Mouse (Mus musculus) hindbrain, embryonic 14.5 days (tissue): Measurements from ENCODE around the gene Gpx3. TPM values are rescaled to one million over a fixed set of nuclear protein-coding genes. Genes with fewer than 3 reads are reported as not detected.

Experiments used
- ATAC-seq: fragments of 200-750 bp; cut with Nextera tagmentation; 2 replicates; pipeline ENCODE4 v1.8.0; 2017; ENCODE audit warnings: moderate number of reproducible peaks, mild to moderate bottlenecking, moderate TSS enrichment, moderate library complexity; ENCODE audit not compliant: low FRiP score
- DNase-seq: peaks from one replicate; pipeline ENCODE4 v3.0.0-alpha.2; 2015; ENCODE audit warnings: low spot score
- H3K27ac ChIP-seq: fragments of 300-500 bp; sonication (generic); 2 replicates; pipeline ENCODE4 v1.5.1; 2014; ENCODE audit warnings: mild to moderate bottlenecking, moderate library complexity
- H3K27me3 ChIP-seq: fragments of 300-500 bp; sonication (generic); 2 replicates; pipeline ENCODE4 v1.6.1; 2014; ENCODE audit warnings: mild to moderate bottlenecking, low read length, mixed read lengths; ENCODE audit not compliant: control insufficient read depth, insufficient read depth
- H3K36me3 ChIP-seq: fragments of 300-500 bp; sonication (generic); replicated peaks from 2 replicates; pipeline ENCODE4 v1.6.1; 2014; ENCODE audit not compliant: control insufficient read depth, insufficient read depth
- H3K4me1 ChIP-seq: fragments of 300-500 bp; sonication (generic); replicated peaks from 2 replicates; pipeline ENCODE4 v1.6.1; 2014; ENCODE audit warnings: antibody characterized with exemption, low read length, mixed read lengths; ENCODE audit not compliant: control insufficient read depth, insufficient read depth
- H3K4me2 ChIP-seq: fragments of 300-500 bp; sonication (generic); replicated peaks from 2 replicates; pipeline ENCODE4 v1.6.1; 2014; ENCODE audit warnings: mild to moderate bottlenecking, moderate library complexity
- H3K4me3 ChIP-seq: fragments of 300-500 bp; sonication (generic); replicated peaks from 2 replicates; pipeline ENCODE4 v1.5.1; 2014; ENCODE audit warnings: mild to moderate bottlenecking, low read length
- H3K9ac ChIP-seq: fragments of 300-500 bp; sonication (generic); 2 replicates; pipeline ENCODE4 v1.6.1; 2014
- H3K9me3 ChIP-seq: fragments of 300-500 bp; sonication (generic); 2 replicates; pipeline ENCODE4 v1.6.1; 2016; ENCODE audit warnings: low read length; ENCODE audit not compliant: control insufficient read depth
- WGBS: fragments of 180-500 bp; shearing (Covaris S2); extraction: QIAGEN DNeasy Blood & Tissue Kit; methylation state at CpG from one replicate; pipeline ENCODE4 v1.1.7; 2014; 5-methylcytosine and 5-hydroxymethylcytosine counted together
- polyA plus RNA-seq: library from polyadenylated mRNA; unstranded; fragments of >200 nt; fragmentation: Nextera tagmentation; extraction: Ambion mirVana; gene quantifications from 2 replicates; pipeline ENCODE4 v1.2.1, GENCODE M21; 2014

Gene Gpx3
- polyA plus RNA-seq, 1 experiment from 2014 or later, result 73.6 TPM

DNA sequence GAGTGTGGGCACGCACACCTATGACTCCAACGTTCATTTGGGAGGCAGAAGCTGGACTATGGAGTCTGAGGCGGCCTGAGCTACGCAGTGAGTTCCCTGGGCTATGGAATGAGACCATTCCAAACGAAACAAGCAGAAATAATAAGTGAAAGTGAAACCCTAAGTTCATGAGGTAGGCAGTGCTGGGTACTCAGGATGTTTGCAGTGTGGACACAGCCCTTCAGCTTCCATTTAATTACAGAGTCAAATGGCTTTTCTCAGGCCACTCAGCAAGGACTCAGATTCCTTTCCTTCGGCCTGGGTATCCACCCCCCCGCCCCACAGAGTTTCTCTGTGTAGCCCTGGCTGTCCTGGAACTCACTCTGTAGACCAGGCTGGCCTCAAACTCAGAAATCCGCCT lies 27.5 kb downstream of the Gpx3 start:
- peaks cover 59% of the 10 kb centered on the region for H3K36me3 ChIP-seq
- ATAC-seq, result no peak

DNA sequence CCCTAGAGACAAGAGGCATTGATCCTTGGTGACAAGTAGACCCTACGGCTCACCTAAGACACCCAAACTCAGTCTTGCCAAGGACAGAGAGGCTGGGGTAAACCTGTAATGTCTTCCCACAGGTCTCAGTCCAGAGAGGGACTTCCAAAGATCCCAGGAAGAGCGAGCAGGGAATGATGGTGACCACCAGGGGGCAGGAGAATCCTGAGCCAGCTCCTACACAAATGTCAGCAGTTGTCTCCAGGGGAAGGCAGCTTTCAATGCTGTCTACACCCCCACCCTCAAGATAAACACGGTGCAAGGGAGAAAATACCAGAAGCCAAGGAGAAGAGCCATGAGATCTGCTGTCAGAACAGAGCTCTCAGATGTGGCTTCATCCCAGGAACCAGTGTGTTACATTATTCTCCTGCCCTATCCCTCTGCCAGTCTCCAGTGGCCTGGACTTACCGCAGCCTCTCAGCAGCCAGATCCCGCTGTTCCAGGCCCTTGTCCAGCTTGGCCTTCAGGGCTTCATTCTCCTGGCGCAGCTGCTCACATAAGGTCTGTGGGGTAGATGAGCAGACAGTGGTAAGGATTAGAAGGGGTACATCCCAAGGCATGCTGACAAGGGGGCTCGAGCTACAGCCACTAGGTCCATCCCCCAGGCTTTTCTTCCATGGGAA lies 28.2 kb downstream of the Gpx3 start:
- DNase-seq (peak; percentile 44), ATAC-seq (no peak)
- WGBS, result 67% methylated on average over 7 of the region's 7 CpGs
- Histone ChIP-seq H3K36me3 (peaks cover 59% of the 10 kb centered on the region), H3K4me1 (no peaks in the 10 kb centered on the region), H3K9me3 (no peaks in the 10 kb centered on the region), H3K27ac (no peak overlapping the region), H3K27me3 (no peaks in the 10 kb centered on the region), H3K9ac (no peak overlapping the region), H3K4me3 (no peak overlapping the region), H3K4me2 (no peak overlapping the region)

More for the DNA sequence above, 27.5 kb downstream of the Gpx3 start:
- H3K9ac ChIP-seq, result no peak overlapping the region
- H3K9me3 ChIP-seq, result no peaks in the 10 kb centered on the region
- no peak overlapping the region for H3K4me2 ChIP-seq
- H3K27ac ChIP-seq, result no peak overlapping the region
- H3K4me1 ChIP-seq, result no peaks in the 10 kb centered on the region
- no peak overlapping the region for H3K4me3 ChIP-seq
- WGBS, result 90% methylated on average over 8 of the region's 8 CpGs
- no peaks in the 10 kb centered on the region for H3K27me3 ChIP-seq
- DNase-seq, result no peak

DNA sequence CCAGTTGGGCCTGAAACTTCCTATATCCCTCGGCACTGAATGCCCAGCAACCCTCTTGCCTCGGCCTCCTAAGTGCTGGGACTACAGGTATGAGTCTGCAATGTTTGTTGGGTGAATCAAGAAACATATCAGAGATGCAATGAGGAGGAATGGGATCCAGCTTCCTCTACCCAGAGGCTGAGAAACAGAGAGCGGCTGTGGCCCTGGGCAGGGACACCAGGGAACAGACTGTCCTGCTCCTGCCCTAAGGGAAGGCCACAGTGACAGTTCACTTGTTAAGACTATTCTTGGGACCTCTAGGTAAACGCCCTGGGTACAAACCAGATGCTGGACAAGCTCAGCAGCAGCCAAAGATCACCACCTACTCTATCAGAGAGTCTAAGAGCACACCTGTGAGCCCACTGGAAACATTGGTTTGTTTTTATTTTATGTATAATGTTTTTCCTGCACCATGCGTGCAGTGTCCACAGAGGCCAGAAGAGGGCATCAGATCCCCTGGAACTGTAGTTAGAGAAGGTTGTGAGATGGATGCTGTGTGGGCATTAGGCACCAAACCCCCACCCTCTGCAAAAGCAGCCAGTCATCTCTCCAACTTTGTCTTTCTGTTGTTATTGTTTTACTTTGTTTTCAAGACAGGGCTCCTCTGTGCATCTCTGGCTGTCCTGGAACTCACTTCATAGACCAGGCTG lies 29.3 kb downstream of the Gpx3 start:
- Histone ChIP-seq H3K4me3 (no peak overlapping the region), H3K27ac (no peak overlapping the region), H3K36me3 (peaks cover 52% of the 10 kb centered on the region), H3K9ac (no peak overlapping the region), H3K4me1 (peaks cover 5% of the 10 kb centered on the region; the same call in 1 of the 2 replicates), H3K4me2 (no peak overlapping the region), H3K27me3 (no peaks in the 10 kb centered on the region), H3K9me3 (no peaks in the 10 kb centered on the region)
- ATAC-seq (no peak), DNase-seq (no peak)
- WGBS, result 63% methylated on average over 5 of the region's 5 CpGs

DNA sequence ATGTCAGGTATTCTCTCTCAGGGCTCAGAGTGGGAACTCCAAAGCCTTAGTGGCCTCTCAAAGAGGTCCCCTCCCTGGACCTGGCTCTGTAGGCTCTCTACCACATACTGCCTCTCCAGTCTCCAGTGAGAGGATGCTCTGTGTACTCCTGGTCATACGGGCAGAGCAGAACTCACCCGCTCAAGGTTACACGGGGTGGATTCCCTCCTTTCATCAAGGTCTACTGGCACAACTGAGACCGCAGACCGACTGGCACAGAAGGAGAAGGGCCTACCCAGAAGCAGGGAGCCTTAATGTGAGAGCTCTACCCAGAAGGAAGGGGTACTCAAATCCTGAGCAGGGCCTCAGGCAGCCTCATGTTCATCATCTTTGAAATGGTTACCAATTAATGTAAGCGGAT lies 30.3 kb downstream of the Gpx3 start:
- H3K27ac ChIP-seq, result no peak overlapping the region
- no peak for ATAC-seq
- 92% methylated on average over 6 of the region's 6 CpGs for WGBS
- no peaks in the 10 kb centered on the region for H3K27me3 ChIP-seq
- H3K9me3 ChIP-seq, result no peaks in the 10 kb centered on the region
- peaks cover 47% of the 10 kb centered on the region for H3K36me3 ChIP-seq
- peaks cover 5% of the 10 kb centered on the region; the same call in 1 of the 2 replicates for H3K4me1 ChIP-seq
- H3K9ac ChIP-seq, result no peak overlapping the region
- no peak overlapping the region for H3K4me2 ChIP-seq
- no peak overlapping the region for H3K4me3 ChIP-seq
- no peak for DNase-seq

DNA sequence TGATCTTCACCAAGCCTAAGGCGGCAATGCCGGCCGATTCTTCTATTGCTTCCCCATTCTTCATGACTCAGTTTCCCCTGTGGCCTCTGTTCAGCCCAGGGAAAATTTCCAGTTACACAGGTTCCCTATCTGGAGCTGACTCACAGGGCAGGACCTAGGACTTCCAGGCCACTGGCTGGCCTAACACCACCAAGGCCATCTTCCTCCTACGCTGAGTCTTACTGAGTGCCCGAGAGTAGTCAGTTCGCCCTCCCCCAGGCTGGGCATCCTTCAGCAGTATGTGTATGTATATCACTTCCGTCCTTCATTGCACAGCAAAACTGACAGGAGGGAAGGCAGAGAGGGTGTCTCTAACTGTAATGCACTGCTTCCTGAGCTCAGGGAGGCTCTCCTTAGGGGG lies 31.9 kb downstream of the Gpx3 start:
- 93% methylated on average over 7 of the region's 7 CpGs for WGBS
- Histone ChIP-seq H3K27me3 (no peaks in the 10 kb centered on the region), H3K9me3 (no peaks in the 10 kb centered on the region), H3K4me3 (no peak overlapping the region), H3K27ac (no peak overlapping the region), H3K4me1 (peaks cover 5% of the 10 kb centered on the region; the same call in 1 of the 2 replicates), H3K36me3 (peaks cover 42% of the 10 kb centered on the region), H3K4me2 (no peak overlapping the region), H3K9ac (no peak overlapping the region)
- ATAC-seq (no peak), DNase-seq (no peak)

DNA sequence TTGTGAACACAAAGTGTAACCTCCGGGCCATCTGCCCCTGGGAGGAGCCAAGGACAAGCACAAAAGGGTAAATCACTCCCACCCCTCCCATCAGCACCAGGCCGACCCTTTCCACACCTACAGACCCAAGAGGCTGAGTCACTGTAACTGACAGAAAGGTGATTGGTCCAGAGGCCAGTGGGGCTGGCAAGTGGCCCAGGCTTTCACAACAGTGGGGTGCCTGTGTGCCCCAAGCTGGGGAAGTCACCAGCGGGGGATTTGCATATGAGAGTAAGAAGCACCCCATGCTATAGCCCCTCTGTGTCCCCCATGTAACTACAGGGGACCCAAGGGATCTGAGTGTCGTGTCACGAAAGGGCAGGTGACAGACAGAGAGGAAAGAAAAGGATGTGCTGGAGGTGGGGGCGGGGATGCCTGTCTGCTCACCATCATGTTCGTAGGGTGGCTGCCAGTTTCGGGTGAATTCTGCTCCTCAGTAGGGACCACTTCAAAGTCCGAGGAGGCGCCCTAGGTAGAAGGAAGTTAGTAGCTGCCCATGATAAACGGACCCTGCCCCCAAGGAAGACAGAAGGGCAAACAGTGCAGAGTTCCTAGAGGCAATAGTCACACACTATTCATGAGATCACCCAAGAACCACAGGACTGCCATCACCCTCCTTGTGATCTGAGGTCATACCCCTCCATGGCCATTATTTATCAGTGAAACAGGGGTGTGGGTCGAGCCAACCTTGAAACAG lies 34.0 kb downstream of the Gpx3 start:
- H3K9ac ChIP-seq, result no peak overlapping the region
- no peak overlapping the region for H3K4me3 ChIP-seq
- DNase-seq (no peak), ATAC-seq (no peak)
- no peaks in the 10 kb centered on the region for H3K27me3 ChIP-seq
- H3K9me3 ChIP-seq, result no peaks in the 10 kb centered on the region
- H3K4me1 ChIP-seq, result peaks cover 5% of the 10 kb centered on the region; the same call in 1 of the 2 replicates
- H3K27ac ChIP-seq, result no peak overlapping the region
- H3K4me2 ChIP-seq, result no peak overlapping the region
- WGBS, result 35% methylated on average over 12 of the region's 12 CpGs
- peaks cover 25% of the 10 kb centered on the region for H3K36me3 ChIP-seq

DNA sequence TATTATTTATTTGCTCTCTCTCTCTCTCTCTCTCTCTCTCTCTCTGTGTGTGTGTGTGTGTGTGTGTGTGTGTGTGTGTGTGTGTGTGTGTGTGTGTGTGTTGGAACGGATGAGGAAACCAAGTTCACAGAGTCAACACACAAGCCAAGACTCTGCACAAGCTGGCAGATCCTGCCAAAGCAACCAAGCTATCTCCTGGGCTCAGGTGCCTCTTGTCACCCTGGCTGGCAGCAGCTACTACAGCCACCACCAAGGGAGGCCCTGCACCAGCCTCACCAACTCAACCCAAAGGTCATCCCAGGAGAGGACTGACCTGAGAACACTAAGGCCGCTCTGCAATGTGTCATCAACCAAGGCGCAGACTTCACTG lies 34.5 kb downstream of the Gpx3 start:
- Histone ChIP-seq H3K4me3 (no peak overlapping the region), H3K4me1 (peaks cover 5% of the 10 kb centered on the region; the same call in 1 of the 2 replicates), H3K9me3 (no peaks in the 10 kb centered on the region), H3K27ac (no peak overlapping the region), H3K9ac (no peak overlapping the region), H3K4me2 (no peak overlapping the region), H3K36me3 (peaks cover 25% of the 10 kb centered on the region), H3K27me3 (no peaks in the 10 kb centered on the region)
- 94% methylated on average over 3 of the region's 3 CpGs for WGBS
- no peak for DNase-seq
- ATAC-seq, result no peak

DNA sequence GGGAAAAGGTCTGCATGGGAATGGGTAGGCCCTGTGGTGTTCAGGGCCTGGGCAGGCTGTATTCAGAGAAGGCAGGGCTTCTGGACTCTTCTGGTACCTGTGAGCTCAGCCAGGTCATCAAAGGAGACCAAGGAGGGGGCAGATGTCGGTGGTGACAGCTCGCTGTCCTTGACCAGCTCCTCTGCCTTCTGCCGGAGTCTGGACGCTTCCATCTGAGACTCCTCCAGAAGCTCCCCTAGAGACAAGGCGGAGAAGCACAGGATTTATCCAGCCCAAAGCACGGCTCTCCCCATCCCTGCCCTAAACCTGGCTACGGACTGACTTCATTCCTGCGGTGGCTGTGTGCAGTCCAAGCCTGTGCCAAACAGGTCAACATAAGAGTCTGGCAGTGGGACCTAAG lies 37.2 kb downstream of the Gpx3 start:
- Histone ChIP-seq H3K27ac (no peak overlapping the region), H3K36me3 (peaks cover 11% of the 10 kb centered on the region), H3K27me3 (no peaks in the 10 kb centered on the region), H3K9ac (no peak overlapping the region), H3K9me3 (no peaks in the 10 kb centered on the region), H3K4me2 (no peak overlapping the region), H3K4me3 (no peak overlapping the region), H3K4me1 (peaks cover 5% of the 10 kb centered on the region; the same call in 1 of the 2 replicates)
- no peak for DNase-seq
- ATAC-seq, result no peak
- WGBS, result 90% methylated on average over 8 of the region's 8 CpGs

DNA sequence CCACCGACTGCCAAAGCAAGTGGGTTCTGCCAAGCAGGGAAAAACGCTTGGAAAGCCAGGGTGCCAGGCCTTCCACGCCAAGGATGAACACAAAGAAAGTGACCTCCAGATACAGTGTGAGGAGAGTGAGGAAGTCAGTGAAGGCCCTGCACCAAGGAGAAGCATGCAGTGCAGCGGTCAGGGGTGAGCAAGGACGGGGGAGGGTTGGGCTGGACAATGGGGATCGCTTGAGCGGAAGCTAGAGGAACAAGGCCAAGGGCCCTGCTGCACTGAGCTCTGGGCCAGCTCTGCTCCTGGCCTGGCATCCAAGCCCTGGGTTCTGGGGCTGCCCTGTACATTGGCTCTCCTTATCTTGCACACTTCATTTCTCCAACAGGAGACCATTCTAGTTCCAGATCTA lies 37.8 kb downstream of the Gpx3 start:
- ATAC-seq (no peak), DNase-seq (no peak)
- H3K4me2 ChIP-seq, result no peak overlapping the region
- H3K9me3 ChIP-seq, result no peaks in the 10 kb centered on the region
- 74% methylated on average over 7 of the region's 7 CpGs for WGBS
- no peaks in the 10 kb centered on the region for H3K27me3 ChIP-seq
- peaks cover 11% of the 10 kb centered on the region for H3K36me3 ChIP-seq
- H3K4me3 ChIP-seq, result no peak overlapping the region
- H3K9ac ChIP-seq, result no peak overlapping the region
- no peak overlapping the region for H3K27ac ChIP-seq
- peaks cover 5% of the 10 kb centered on the region; the same call in 1 of the 2 replicates for H3K4me1 ChIP-seq
